Mouse (Mus musculus): Measurements from ENCODE around the gene Ptpn1. TPM values are rescaled to one million over a fixed set of nuclear protein-coding genes. Genes with fewer than 3 reads are reported as not detected.

Ptpn1 gene
- polyA plus RNA-seq, 1 experiment from 2014 or later, result 96.9 TPM

- H3K4me3 ChIP-seq, result no peak overlapping the region
- H3K4me1 ChIP-seq, result peaks cover 37% of the 10 kb centered on the region
- no peak overlapping the region for H3K27ac ChIP-seq
- H3K9me3 ChIP-seq (replicated peaks), result no peaks in the 10 kb centered on the region
- no peak for ATAC-seq (ENCODE audit: low FRiP score)
- H3K9ac ChIP-seq, result no peak overlapping the region
- 87% methylated on average over 6 of the region's 6 CpGs for WGBS
- no peak overlapping the region for H3K4me2 ChIP-seq (replicated peaks)
- no peaks in the 10 kb centered on the region for H3K27me3 ChIP-seq
- no peaks in the 10 kb centered on the region for H3K36me3 ChIP-seq
These were observed 18.8 kb downstream of the Ptpn1 start for GRCm38 (mm10) chr2:167950681-167951080.

GRCm38 (mm10) chr2:167951301-167952211 lies 19.7 kb downstream of the Ptpn1 start:
- H3K27me3 ChIP-seq, result no peaks in the 10 kb centered on the region
- no peaks in the 10 kb centered on the region for H3K9me3 ChIP-seq (replicated peaks)
- ATAC-seq (ENCODE audit: low FRiP score), result no peak
- H3K27ac ChIP-seq, result no peak overlapping the region
- 89% methylated on average over 13 of the region's 13 CpGs for WGBS
- H3K9ac ChIP-seq, result no peak overlapping the region
- no peaks in the 10 kb centered on the region for H3K36me3 ChIP-seq
- peaks cover 35% of the 10 kb centered on the region for H3K4me1 ChIP-seq
- no peak overlapping the region for H3K4me3 ChIP-seq
- no peak overlapping the region for H3K4me2 ChIP-seq (replicated peaks)

DNA sequence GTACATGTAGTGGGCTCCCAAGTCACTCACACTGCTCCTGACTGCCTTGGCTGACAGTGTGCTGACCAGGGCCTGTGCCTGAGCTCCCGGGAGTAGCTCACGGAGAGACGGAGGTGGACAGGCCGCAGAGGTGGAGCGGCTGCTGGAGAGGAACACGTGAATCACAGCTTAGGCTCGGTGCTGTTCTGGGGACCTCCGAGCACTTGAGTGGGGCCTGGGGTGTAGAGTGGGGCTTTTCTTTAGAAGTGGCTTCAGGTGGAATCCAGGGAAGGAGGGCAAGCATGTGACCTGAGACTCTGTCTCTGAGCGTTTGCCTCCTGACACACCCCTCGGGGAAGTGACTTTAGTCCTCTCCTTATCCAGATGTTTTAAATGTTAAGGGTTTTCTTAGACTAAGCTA lies 22.0 kb downstream of the Ptpn1 start:
- WGBS, result 88% methylated on average over 10 of the region's 10 CpGs
- ATAC-seq (ENCODE audit: low FRiP score), result no peak
- Histone ChIP-seq H3K4me1 (peaks cover 32% of the 10 kb centered on the region), H3K4me3 (no peak overlapping the region), H3K27me3 (no peaks in the 10 kb centered on the region), H3K36me3 (no peaks in the 10 kb centered on the region), H3K9ac (no peak overlapping the region), H3K4me2 (replicated peaks) (no peak overlapping the region), H3K27ac (no peak overlapping the region), H3K9me3 (replicated peaks) (no peaks in the 10 kb centered on the region)

DNA sequence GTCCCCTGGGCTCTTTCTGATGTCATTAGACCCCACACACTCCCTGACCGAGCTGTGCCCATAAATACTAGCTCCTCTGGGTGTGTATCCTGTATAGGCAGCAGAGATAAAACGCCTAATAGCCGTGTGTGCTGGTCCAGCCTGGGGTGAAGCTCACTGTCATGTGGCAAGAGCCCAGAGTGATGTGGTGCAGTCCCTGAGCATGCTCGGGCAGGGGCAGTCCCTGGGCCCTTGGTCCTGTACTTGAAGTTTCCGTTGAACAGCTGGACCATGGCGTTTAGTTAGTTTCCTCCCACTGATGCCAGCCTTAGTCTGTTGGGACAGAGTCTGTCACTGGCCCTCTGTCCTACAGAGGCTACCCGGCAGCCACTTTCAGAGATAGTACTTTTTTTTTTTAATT lies 23.1 kb downstream of the Ptpn1 start:
- Histone ChIP-seq H3K27me3 (no peaks in the 10 kb centered on the region), H3K4me3 (no peak overlapping the region), H3K27ac (no peak overlapping the region), H3K36me3 (no peaks in the 10 kb centered on the region), H3K4me1 (peaks cover 31% of the 10 kb centered on the region), H3K9ac (no peak overlapping the region), H3K4me2 (replicated peaks) (no peak overlapping the region), H3K9me3 (replicated peaks) (no peaks in the 10 kb centered on the region)
- WGBS, result 88% methylated on average over 7 of the region's 7 CpGs
- no peak for ATAC-seq (ENCODE audit: low FRiP score)

DNA sequence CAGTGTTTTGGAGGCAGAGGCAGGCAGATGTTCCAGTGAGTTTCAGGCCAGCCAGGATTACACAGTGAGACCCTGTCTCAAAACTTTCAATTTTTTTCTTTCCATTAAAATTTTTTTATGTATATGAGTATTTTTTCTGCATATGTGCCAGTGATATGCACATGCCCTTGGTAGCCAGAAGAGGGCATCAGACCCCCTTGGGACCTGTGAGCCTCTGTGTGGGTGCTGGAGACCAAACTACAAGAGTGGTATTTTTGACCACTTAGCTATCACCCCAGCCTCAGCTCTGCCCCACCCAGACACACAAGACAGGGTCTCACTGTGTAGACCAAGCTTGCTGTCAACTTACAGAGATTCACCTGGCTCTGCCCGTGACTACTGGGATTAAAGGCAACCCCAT lies 25.7 kb downstream of the Ptpn1 start:
- H3K4me2 ChIP-seq (replicated peaks), result no peak overlapping the region
- H3K27me3 ChIP-seq, result no peaks in the 10 kb centered on the region
- no peak overlapping the region for H3K27ac ChIP-seq
- H3K9me3 ChIP-seq (replicated peaks), result no peaks in the 10 kb centered on the region
- peaks cover 29% of the 10 kb centered on the region for H3K4me1 ChIP-seq
- H3K36me3 ChIP-seq, result no peaks in the 10 kb centered on the region
- 86% methylated on average over 1 of the region's 1 CpGs for WGBS
- no peak overlapping the region for H3K9ac ChIP-seq
- no peak for ATAC-seq (ENCODE audit: low FRiP score)
- no peak overlapping the region for H3K4me3 ChIP-seq

DNA sequence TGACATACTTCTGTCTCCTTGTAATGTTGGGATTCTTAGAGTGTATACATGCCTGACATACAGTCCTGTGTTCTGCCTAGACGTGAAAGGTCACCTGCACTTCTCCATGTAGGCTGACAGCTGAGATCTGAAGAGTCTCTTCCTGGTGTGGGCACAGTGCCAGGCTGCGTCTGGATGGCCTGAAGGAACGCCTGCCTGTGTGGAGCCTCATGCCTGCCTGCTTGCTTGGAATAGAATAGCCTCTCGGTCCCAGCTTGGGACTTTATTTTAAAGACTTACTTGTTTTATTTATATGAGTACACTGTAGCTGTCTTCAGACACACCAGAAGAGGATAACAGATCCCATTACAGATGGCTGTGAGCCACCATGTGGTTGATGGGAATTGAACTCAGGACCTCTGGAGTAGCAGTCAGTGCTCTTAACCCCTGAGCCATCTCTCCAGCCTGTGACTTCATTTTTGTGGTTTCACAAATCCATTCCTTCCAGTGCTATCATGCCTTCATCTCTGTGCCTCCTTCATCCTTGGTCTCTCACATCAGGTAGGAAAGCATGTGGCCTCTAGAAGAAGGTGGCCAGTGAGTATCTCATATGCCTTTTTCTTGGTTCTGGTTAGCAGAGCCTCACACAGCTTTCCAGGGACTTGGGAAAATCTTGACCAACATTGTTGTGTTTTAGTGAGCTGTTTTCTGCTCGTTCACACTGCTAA lies 26.4 kb downstream of the Ptpn1 start:
- no peak overlapping the region for H3K9ac ChIP-seq
- no peak overlapping the region for H3K4me2 ChIP-seq (replicated peaks)
- H3K4me1 ChIP-seq, result peaks cover 29% of the 10 kb centered on the region
- peaks cover 1% of the 10 kb centered on the region for H3K36me3 ChIP-seq
- no peak overlapping the region for H3K4me3 ChIP-seq
- H3K27ac ChIP-seq, result no peak overlapping the region
- no peaks in the 10 kb centered on the region for H3K9me3 ChIP-seq (replicated peaks)
- no peak; the same call in 1 of the 2 replicates for ATAC-seq (ENCODE audit: low FRiP score)
- 70% methylated on average over 5 of the region's 5 CpGs for WGBS
- no peaks in the 10 kb centered on the region for H3K27me3 ChIP-seq

DNA sequence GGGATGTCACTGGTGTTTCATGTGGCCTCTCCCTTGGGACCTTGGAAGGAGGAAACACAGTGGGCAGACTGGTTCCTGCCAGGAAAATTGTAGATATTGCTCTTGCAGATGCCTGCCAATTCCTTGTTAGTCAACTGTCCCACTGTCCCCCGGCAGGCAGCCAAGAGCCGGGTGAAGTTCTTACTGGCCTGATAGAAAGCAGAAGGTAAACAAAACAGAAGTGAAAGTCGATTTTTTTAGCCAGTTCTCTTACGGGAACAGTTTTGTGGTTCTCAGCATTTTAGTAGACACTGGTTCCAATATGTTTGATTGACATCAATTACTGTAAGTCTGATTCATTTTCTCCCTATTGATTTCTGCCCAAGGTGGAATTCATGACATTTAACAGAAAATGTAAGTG lies 27.0 kb downstream of the Ptpn1 start:
- ATAC-seq (ENCODE audit: low FRiP score), result no peak
- H3K27me3 ChIP-seq, result no peaks in the 10 kb centered on the region
- 68% methylated on average over 4 of the region's 4 CpGs for WGBS
- no peak overlapping the region for H3K9ac ChIP-seq
- H3K9me3 ChIP-seq (replicated peaks), result no peaks in the 10 kb centered on the region
- H3K36me3 ChIP-seq, result peaks cover 7% of the 10 kb centered on the region
- H3K27ac ChIP-seq, result no peak overlapping the region
- H3K4me3 ChIP-seq, result no peak overlapping the region
- peaks cover 29% of the 10 kb centered on the region for H3K4me1 ChIP-seq
- H3K4me2 ChIP-seq (replicated peaks), result no peak overlapping the region

GRCm38 (mm10) chr2:167959384-167959911 lies 27.6 kb downstream of the Ptpn1 start:
- Histone ChIP-seq H3K4me2 (replicated peaks) (no peak overlapping the region), H3K27ac (0 out of 2 replicates have a peak overlapping the region, but pooled peaks have one; percentile 23), H3K36me3 (peaks cover 13% of the 10 kb centered on the region), H3K9me3 (replicated peaks) (no peaks in the 10 kb centered on the region), H3K9ac (no peak overlapping the region), H3K4me1 (peaks cover 29% of the 10 kb centered on the region), H3K27me3 (no peaks in the 10 kb centered on the region), H3K4me3 (no peak overlapping the region)
- ATAC-seq (ENCODE audit: low FRiP score), result no peak
- 71% methylated on average over 4 of the region's 4 CpGs for WGBS

DNA sequence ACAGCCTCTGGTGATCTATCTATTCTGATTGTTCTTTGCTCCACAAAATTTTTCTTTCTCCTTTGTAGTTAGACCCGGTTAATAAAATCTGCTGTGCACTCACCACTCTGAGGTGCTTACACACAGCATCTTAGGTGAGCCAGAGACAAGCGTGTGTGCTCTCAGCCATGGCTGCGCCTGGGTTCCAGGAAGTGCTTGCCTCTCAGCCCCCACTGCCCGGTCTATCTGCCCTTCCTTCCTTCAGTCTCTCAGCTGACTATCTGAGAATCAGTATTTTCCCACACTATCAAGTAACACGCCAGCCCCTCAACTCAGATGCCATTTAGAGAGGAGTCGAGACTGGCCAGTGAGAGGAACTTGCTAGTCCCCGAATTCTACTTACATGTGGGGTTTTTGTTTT lies 28.1 kb downstream of the Ptpn1 start:
- Histone ChIP-seq H3K4me2 (replicated peaks) (no peak overlapping the region), H3K9me3 (replicated peaks) (no peaks in the 10 kb centered on the region), H3K4me3 (no peak overlapping the region), H3K27ac (no peak overlapping the region), H3K27me3 (no peaks in the 10 kb centered on the region), H3K9ac (no peak overlapping the region), H3K4me1 (peaks cover 24% of the 10 kb centered on the region), H3K36me3 (peaks cover 19% of the 10 kb centered on the region)
- WGBS, result 80% methylated on average over 7 of the region's 7 CpGs
- no peak for ATAC-seq (ENCODE audit: low FRiP score)

GRCm38 (mm10) chr2:167960584-167960983 lies 28.7 kb downstream of the Ptpn1 start:
- 86% methylated on average over 8 of the region's 8 CpGs for WGBS
- no peak for ATAC-seq (ENCODE audit: low FRiP score)
- H3K9me3 ChIP-seq (replicated peaks), result no peaks in the 10 kb centered on the region
- H3K9ac ChIP-seq, result no peak overlapping the region
- peaks cover 25% of the 10 kb centered on the region for H3K36me3 ChIP-seq
- H3K27ac ChIP-seq, result no peak overlapping the region
- no peak overlapping the region for H3K4me3 ChIP-seq
- H3K4me2 ChIP-seq (replicated peaks), result no peak overlapping the region
- peaks cover 24% of the 10 kb centered on the region for H3K4me1 ChIP-seq
- no peaks in the 10 kb centered on the region for H3K27me3 ChIP-seq

DNA sequence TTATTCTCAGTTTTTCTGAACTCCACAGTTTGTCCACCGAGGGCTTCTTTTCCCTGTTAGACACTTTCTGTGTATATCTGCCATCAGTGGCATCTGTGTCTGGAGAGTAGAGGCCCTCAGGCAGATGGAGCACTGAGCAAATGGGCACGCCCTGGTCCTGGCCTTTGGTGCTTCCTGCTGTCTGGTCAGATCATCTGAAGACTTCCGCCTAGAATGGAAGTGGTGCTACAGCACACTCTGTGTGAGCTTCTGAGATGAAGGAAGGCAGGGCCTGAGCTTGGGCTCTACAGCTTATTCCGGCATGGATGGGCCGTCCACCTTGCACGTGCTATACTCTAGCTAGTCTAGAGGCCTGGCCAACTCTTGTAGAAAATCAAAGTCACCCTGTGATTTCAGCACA lies 30.5 kb downstream of the Ptpn1 start:
- Histone ChIP-seq H3K4me3 (no peak overlapping the region), H3K27me3 (no peaks in the 10 kb centered on the region), H3K9me3 (replicated peaks) (no peaks in the 10 kb centered on the region), H3K4me1 (peaks cover 24% of the 10 kb centered on the region), H3K27ac (no peak overlapping the region), H3K9ac (no peak overlapping the region), H3K36me3 (peaks cover 42% of the 10 kb centered on the region), H3K4me2 (replicated peaks) (no peak overlapping the region)
- WGBS, result 94% methylated on average over 6 of the region's 6 CpGs
- no peak for ATAC-seq (ENCODE audit: low FRiP score)

GRCm38 (mm10) chr2:167963176-167963575 lies 31.3 kb downstream of the Ptpn1 start:
- Histone ChIP-seq H3K9me3 (replicated peaks) (no peaks in the 10 kb centered on the region), H3K4me2 (replicated peaks) (no peak overlapping the region), H3K27ac (no peak overlapping the region), H3K27me3 (no peaks in the 10 kb centered on the region), H3K4me1 (peaks cover 21% of the 10 kb centered on the region), H3K4me3 (no peak overlapping the region), H3K9ac (no peak overlapping the region), H3K36me3 (peaks cover 51% of the 10 kb centered on the region)
- WGBS, result 90% methylated on average over 4 of the region's 4 CpGs
- ATAC-seq (ENCODE audit: low FRiP score), result no peak

Measured in hindbrain, embryonic 12.5 days (tissue).